Mouse (Mus musculus) forebrain, embryonic 12.5 days (tissue): ENCODE measurements around the gene Mgat4e. TPM values are rescaled to one million over a fixed set of nuclear protein-coding genes. Genes with fewer than 3 reads are reported as not detected.

Source experiments
- ATAC-seq: fragments of 200-750 bp; cut with Nextera tagmentation; 2 replicates; pipeline ENCODE4 v1.8.0; 2017; ENCODE audit warnings: moderate TSS enrichment; ENCODE audit not compliant: low FRiP score
- H3K27ac ChIP-seq: fragments of 300-500 bp; sonication (generic); 2 replicates; pipeline ENCODE4 v1.5.1; 2016; ENCODE audit warnings: mild to moderate bottlenecking
- H3K27me3 ChIP-seq: fragments of 300-500 bp; sonication (generic); 2 replicates; pipeline ENCODE4 v1.6.1; 2016; ENCODE audit warnings: mild to moderate bottlenecking
- H3K36me3 ChIP-seq: fragments of 300-500 bp; sonication (generic); replicated peaks from 2 replicates; pipeline ENCODE4 v1.6.1; 2016; ENCODE audit warnings: mild to moderate bottlenecking
- H3K4me1 ChIP-seq: fragments of 300-500 bp; sonication (generic); 2 replicates; pipeline ENCODE4 v1.6.1; 2016
- H3K4me2 ChIP-seq: fragments of 300-500 bp; sonication (generic); 2 replicates; pipeline ENCODE4 v1.6.1; 2016; ENCODE audit warnings: mild to moderate bottlenecking, moderate library complexity
- H3K4me3 ChIP-seq: fragments of 300-500 bp; sonication (generic); replicated peaks from 2 replicates; pipeline ENCODE4 v1.5.1; 2016; ENCODE audit warnings: mild to moderate bottlenecking
- H3K9ac ChIP-seq: fragments of 300-500 bp; sonication (generic); 2 replicates; pipeline ENCODE4 v1.6.1; 2016; ENCODE audit warnings: mild to moderate bottlenecking
- H3K9me3 ChIP-seq: fragments of 300-500 bp; sonication (generic); 2 replicates; pipeline ENCODE4 v1.6.1; 2016
- WGBS: fragments of 180-500 bp; shearing (Covaris S2); methylation state at CpG from one replicate; pipeline ENCODE4 v1.1.7; 2016; 5-methylcytosine and 5-hydroxymethylcytosine counted together
- polyA plus RNA-seq: library from polyadenylated mRNA; unstranded; fragments of >200 nt; fragmentation: Nextera tagmentation; extraction: Ambion mirVana; gene quantifications from 2 replicates; pipeline ENCODE4 v1.2.1, GENCODE M21; 2016

Gene Mgat4e
- polyA plus RNA-seq, 1 experiment from 2014 or later: not detected

- H3K9ac ChIP-seq: no peak overlapping the region
- H3K4me2 ChIP-seq: no peak overlapping the region
- ATAC-seq: no peak
- H3K27me3 ChIP-seq: no peaks in the 10 kb centered on the region
- H3K4me3 ChIP-seq: no peak overlapping the region
- 91% methylated on average over 1 of the region's 1 CpGs for WGBS
- H3K36me3 ChIP-seq: peaks cover 9% of the 10 kb centered on the region
- no peak overlapping the region for H3K27ac ChIP-seq
- H3K9me3 ChIP-seq: no peaks in the 10 kb centered on the region
- H3K4me1 ChIP-seq: peaks cover 3% of the 10 kb centered on the region; the same call in 1 of the 2 replicates
Observed at GRCm38 (mm10) chr1:134500916-134501315, 48.6 kb downstream of the Mgat4e start.

GRCm38 (mm10) chr1:134495991-134496390, 53.5 kb downstream of the Mgat4e start:
- Histone ChIP-seq H3K27me3 (no peaks in the 10 kb centered on the region), H3K4me3 (no peak overlapping the region), H3K9ac (no peak overlapping the region), H3K4me1 (peaks cover 17% of the 10 kb centered on the region), H3K36me3 (peaks cover 8% of the 10 kb centered on the region), H3K9me3 (no peaks in the 10 kb centered on the region), H3K27ac (no peak overlapping the region), H3K4me2 (no peak overlapping the region)
- no peak for ATAC-seq
- WGBS: 88% methylated on average over 10 of the region's 10 CpGs

GRCm38 (mm10) chr1:134495216-134495539, 54.3 kb downstream of the Mgat4e start:
- Histone ChIP-seq H3K9ac (peak overlapping the region; percentile 69), H3K4me2 (peak overlapping the region; percentile 80), H3K4me3 (peak overlapping the region; percentile 70), H3K9me3 (no peaks in the 10 kb centered on the region), H3K27ac (peak overlapping the region; percentile 94), H3K36me3 (peaks cover 15% of the 10 kb centered on the region), H3K4me1 (peaks cover 17% of the 10 kb centered on the region), H3K27me3 (no peaks in the 10 kb centered on the region)
- WGBS: 24% methylated on average over 5 of the region's 5 CpGs
- no peak for ATAC-seq

GRCm38 (mm10) chr1:134494428-134495215, 54.9 kb downstream of the Mgat4e start, which contains the start of gene Rabif:
Gene Rabif (plus strand): TSS chr1:134494648.
- under 1% methylated on average over 56 of the region's 58 CpGs for WGBS
- Histone ChIP-seq H3K9me3 (no peaks in the 10 kb centered on the region), H3K9ac (peak within 1 kb of the TSS; percentile 69), H3K27me3 (no peaks in the 10 kb centered on the region), H3K27ac (peak within 1 kb of the TSS; percentile 94), H3K4me2 (peak within 1 kb of the TSS; percentile 80), H3K4me1 (peaks cover 17% of the 10 kb centered on the region), H3K4me3 (peak within 1 kb of the TSS; percentile 70), H3K36me3 (peaks cover 20% of the 10 kb centered on the region)
- peak; percentile 99 for ATAC-seq

GRCm38 (mm10) chr1:134493956-134494355, 55.5 kb downstream of the Mgat4e start:
- 0 out of 2 replicates have a peak, but pooled peaks have one; percentile 3 for ATAC-seq
- WGBS: 24% methylated on average over 5 of the region's 5 CpGs

GRCm38 (mm10) chr1:134493496-134493895, 56.0 kb downstream of the Mgat4e start:
- 86% methylated on average over 2 of the region's 2 CpGs for WGBS
- Histone ChIP-seq H3K4me2 (peak overlapping the region; percentile 80; the same call in 1 of the 2 replicates), H3K4me3 (no peak overlapping the region), H3K4me1 (peaks cover 17% of the 10 kb centered on the region), H3K9me3 (no peaks in the 10 kb centered on the region), H3K9ac (no peak overlapping the region), H3K27me3 (no peaks in the 10 kb centered on the region), H3K36me3 (peaks cover 29% of the 10 kb centered on the region), H3K27ac (no peak overlapping the region)
- ATAC-seq: no peak

More at GRCm38 (mm10) chr1:134493956-134494355, 55.5 kb downstream of the Mgat4e start:
- H3K9me3 ChIP-seq: no peaks in the 10 kb centered on the region
- peaks cover 27% of the 10 kb centered on the region for H3K36me3 ChIP-seq
- H3K27me3 ChIP-seq: no peaks in the 10 kb centered on the region
- H3K9ac ChIP-seq: peak overlapping the region; percentile 69
- peak overlapping the region; percentile 80 for H3K4me2 ChIP-seq
- peaks cover 17% of the 10 kb centered on the region for H3K4me1 ChIP-seq
- H3K27ac ChIP-seq: peak overlapping the region; percentile 94
- H3K4me3 ChIP-seq: peak overlapping the region; percentile 70

GRCm38 (mm10) chr1:134492276-134492675, 57.2 kb downstream of the Mgat4e start:
- Histone ChIP-seq H3K9me3 (no peaks in the 10 kb centered on the region), H3K4me3 (no peak overlapping the region), H3K27me3 (no peaks in the 10 kb centered on the region), H3K4me1 (peaks cover 17% of the 10 kb centered on the region), H3K27ac (no peak overlapping the region), H3K36me3 (peaks cover 38% of the 10 kb centered on the region), H3K4me2 (no peak overlapping the region), H3K9ac (no peak overlapping the region)
- no peak for ATAC-seq
- 74% methylated on average over 7 of the region's 7 CpGs for WGBS

Other genes starting within 250 kb of the Mgat4e start
- 3.1 and 3.2 TPM in 2 replicates for gene Ppfia4, start 216.8 kb downstream of the Mgat4e start, polyA plus RNA-seq
- 130 and 131 TPM in 2 replicates for gene Tmem183a, start 187.7 kb downstream of the Mgat4e start, polyA plus RNA-seq
- gene 4933406M09Rik, start 163.7 kb downstream of the Mgat4e start, polyA plus RNA-seq: not detected in 2 replicates
- gene Cyb5r1, start 144.1 kb downstream of the Mgat4e start, polyA plus RNA-seq: 19.2 and 21.5 TPM in 2 replicates
- 61.1 and 65.1 TPM in 2 replicates for gene Adipor1, start 134.3 kb downstream of the Mgat4e start, polyA plus RNA-seq
- gene Klhl12, start 94.2 kb downstream of the Mgat4e start, polyA plus RNA-seq: 33.2 and 34.1 TPM in 2 replicates
- gene Rabif, start 55.0 kb downstream of the Mgat4e start, polyA plus RNA-seq: 41.6 and 41.7 TPM in 2 replicates
- gene Kdm5b, start 10.5 kb upstream of the Mgat4e start, polyA plus RNA-seq: 98.2 and 103 TPM in 2 replicates
- 0.95 and 1.2 TPM in 2 replicates for gene Syt2, start 97.0 kb upstream of the Mgat4e start, polyA plus RNA-seq